Mouse (Mus musculus) myocyte (in vitro differentiated cells): ENCODE measurements around the gene Gdf1.

Experiments
- CEBPB ChIP-seq: IDR thresholded peaks from 2 replicates; pipeline ENCODE4 v1.6.1; 2011; ENCODE audit warnings: mild to moderate bottlenecking, moderate library complexity; ENCODE audit not compliant: poor library complexity, insufficient read depth, severe bottlenecking
- E2F4 ChIP-seq: IDR thresholded peaks from one replicate; pipeline ENCODE4 v1.6.1; 2011; ENCODE audit warnings: mild to moderate bottlenecking, control low read depth, moderate library complexity; ENCODE audit not compliant: insufficient read depth
- MAX ChIP-seq: IDR thresholded peaks from one replicate; pipeline ENCODE4 v1.6.1; 2011; ENCODE audit warnings: low read depth, mild to moderate bottlenecking, control low read depth
- MYOG ChIP-seq, 3 experiments: IDR thresholded peaks; one replicate each; pipeline ENCODE4 v1.6.1; 2011; ENCODE audit warnings: control low read depth in 2 of 3, low read depth in 2 of 3, mild to moderate bottlenecking in 2 of 3; ENCODE audit not compliant: insufficient read length in 2 of 3, control insufficient read depth in 1 of 3, insufficient read depth in 1 of 3
- POLR2A ChIP-seq: IDR thresholded peaks from one replicate; pipeline ENCODE4 v1.6.1; 2011; ENCODE audit warnings: low read depth, mild to moderate bottlenecking, control low read depth, moderate library complexity; ENCODE audit not compliant: insufficient read length
- POLR2AphosphoS2 ChIP-seq: IDR thresholded peaks from one replicate; pipeline ENCODE4 v1.6.1; 2011; ENCODE audit warnings: low read depth, control low read depth; ENCODE audit not compliant: insufficient read length
- SRF ChIP-seq: IDR thresholded peaks from one replicate; pipeline ENCODE4 v1.6.1; 2011; ENCODE audit warnings: low read depth; ENCODE audit not compliant: control insufficient read depth, insufficient read length
- TCF12 ChIP-seq: IDR thresholded peaks from one replicate; pipeline ENCODE4 v1.6.1; 2011; ENCODE audit warnings: mild to moderate bottlenecking, control low read depth; ENCODE audit not compliant: poor library complexity, insufficient read depth, severe bottlenecking
- USF1 ChIP-seq: IDR thresholded peaks from one replicate; pipeline ENCODE4 v1.6.1; 2011; ENCODE audit warnings: low read depth, mild to moderate bottlenecking, control low read depth, moderate library complexity

- TF ChIP-seq POLR2AphosphoS2 = no peak
- no peak for TF ChIP-seq MAX
- no peak for TF ChIP-seq USF1
- TF ChIP-seq POLR2A = no peak
- TF ChIP-seq MYOG (IDR thresholded peaks at IDR 0.05; ENCODE audit: control insufficient read depth in 1 of 3, insufficient read depth in 1 of 3, insufficient read length in 2 of 3, low read depth in 2 of 3) = no peak
- TF ChIP-seq CEBPB = no peak
- TF ChIP-seq TCF12 = no peak
- TF ChIP-seq E2F4 = no peak
- no peak for TF ChIP-seq SRF
Measured at GRCm38 (mm10) chr8:70283136-70284077, 46.2 kb upstream of the Gdf1 start.
